Mouse (Mus musculus) NIH3T3 (cell line): ENCODE data around the gene Kif5a.

Source experiments
- DNase-seq: peaks from one replicate; pipeline ENCODE4 v3.0.0-alpha.2; 2012; ENCODE audit warnings: low read depth

Kif5a gene

DNA sequence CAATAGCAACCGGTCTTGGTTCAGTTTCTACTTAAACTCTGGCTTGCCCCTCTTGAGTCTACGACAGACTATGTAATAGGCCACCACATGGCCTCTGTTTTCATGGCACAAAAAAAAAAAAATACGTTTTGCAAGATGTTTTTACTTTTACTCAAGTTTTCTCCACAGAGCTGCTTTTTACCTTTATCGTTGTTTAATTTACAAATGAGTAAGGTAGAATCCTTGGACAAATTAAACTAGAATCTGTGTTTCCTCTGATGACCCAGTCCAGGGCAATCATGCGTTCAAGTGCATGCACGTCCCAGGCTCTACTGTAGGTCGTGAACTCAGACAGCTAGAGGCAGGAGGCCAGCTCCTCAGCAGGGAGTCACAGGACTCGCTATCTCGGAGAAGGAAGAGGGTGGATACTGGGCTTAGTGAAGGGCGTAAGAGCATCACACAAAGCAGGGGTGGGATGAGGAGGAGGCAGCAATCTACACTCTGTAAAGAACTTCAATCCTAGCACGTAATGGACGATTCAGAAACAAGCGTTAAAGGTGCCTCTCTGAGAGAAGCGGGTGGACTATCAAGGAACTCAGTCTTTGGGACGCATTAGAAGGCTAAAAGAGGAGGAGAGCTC is 26.5 kb upstream of the Kif5a start:
- DNase-seq, result peak; percentile 81

DNA sequence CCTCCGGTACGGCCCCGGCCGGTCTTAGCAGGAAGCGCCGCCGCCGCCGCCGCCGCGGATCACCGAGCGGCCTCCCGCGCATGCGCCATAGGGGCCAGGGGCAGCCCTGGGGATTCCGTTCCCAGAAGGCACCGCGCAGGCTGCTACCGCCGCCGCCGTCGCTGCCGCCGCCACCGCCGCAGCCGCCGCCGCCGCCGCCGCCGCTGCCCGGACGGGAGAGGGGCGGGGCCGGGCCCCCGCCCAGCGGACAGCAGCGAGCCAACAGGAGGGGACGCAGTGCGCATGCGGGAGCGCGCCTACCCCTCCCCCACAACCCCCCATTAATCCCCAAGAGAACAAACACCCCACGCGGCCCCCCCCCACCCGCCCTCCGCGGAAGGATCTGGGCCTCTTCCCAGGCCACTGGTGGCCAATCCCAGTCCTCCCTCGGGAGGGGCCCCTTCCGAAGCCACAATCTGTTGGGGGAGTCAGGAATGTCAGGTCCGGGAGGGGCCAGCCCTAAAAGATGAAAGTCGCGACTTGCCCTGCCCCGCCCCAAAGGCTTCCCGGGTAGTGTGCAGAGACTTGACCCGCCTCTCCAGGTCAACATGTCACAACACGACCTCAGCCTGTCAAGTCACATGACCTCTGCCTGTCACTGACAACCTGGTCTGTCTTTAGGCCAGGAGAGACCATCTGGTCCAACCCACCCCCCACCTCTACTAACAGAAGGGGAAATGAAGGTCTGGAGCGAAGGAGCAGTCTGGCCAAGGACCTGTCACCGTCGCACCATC is 25.8 kb upstream of the Kif5a start, which contains the start of gene Mbd6:
TSS of gene Mbd6 (minus strand) at position 219 of the 773 bp plus-strand sequence.
- peak; percentile 93 for DNase-seq

DNA sequence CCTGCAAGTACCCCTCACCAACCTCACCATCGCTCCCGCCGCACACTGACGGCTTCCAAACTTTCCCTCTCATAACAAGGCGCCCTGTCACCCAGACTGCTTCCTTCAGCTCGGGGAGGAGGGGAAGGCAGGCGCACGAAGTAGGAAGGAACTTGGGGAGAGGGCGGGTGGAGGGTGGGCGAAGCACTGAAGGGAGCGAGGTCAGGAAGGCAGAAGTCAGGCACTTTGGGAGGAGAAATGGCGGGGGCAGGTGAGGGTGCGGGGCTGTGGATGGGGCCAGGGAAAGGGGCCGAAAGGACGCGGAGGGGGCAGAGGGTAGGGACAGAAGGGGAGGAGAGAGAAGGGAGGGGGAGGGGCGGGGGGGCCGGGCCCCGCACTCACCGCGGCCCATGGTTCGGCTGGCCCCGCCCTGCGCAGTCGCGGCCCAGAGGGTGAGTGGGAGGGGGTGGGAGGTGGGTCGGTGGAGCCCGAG is 25.2 kb upstream of the Kif5a start:
- peak; percentile 73 for DNase-seq

DNA sequence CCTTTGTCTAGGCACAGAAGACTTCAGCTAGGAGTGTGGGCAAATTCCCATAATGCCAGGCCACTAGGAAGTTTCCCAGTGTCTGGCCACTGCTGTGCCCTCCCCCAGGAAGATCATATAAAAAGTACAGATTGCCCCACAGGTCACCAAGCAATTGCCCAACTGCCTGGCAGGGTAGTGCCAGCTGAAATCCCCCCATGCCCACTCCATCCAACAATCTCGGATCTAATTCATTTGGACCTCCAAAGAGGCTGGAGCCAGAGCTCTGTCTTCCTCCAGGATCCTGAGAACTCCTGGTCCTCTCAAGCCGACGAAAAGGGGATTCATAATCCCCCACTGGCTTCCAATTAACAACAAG is 24.8 kb upstream of the Kif5a start:
- DNase-seq, result no peak

DNA sequence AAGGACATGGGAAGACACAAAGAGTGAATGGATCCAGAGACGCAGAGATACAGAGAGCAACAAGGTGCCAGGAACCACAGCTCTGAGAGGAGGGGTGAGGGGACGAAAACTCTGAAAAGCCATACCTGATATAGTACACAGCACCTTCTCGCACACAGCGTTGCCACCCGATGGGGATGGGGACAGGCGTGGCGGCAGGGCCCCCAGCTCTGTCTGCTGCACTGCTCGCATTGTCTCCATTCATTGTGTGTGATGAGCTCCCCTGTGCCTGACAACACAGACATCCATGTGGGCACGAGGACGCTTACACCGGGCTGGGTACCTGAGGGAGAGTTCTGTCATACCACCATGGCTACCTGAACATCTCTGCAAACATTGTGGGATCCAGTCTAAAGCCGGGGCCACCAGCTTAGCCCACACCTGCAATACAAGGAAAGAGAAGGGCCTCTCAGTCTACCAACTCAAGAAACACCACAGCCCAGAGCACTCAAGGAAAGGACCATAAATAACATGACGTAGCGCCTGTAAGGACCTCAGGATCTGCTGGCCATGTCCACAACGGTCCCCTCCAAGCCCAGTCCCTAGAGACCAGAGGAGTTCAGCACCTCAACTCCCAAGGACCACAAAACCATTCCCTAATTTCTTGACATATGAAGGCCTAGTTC is 24.3 kb upstream of the Kif5a start:
- DNase-seq, result no peak

DNA sequence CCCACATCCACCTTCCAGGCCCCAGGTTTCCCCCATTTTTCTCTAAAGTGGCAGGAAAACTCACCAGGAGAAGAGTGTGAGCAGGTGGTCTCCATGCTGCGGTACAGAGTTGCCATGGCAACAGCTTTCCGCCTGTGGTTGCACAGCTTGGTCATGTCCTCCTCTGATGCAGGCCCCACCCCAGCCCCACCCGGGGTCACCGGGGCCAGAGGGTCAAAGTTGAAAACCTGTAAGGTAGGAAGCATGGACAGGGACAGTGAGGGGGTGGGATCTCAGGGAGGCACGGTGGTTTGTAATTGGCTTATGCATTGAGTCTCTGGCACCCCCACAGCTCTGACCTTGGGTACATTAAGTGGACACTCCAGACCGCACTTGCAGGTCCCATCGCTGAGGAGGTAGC is 23.6 kb upstream of the Kif5a start:
- DNase-seq, result no peak

DNA sequence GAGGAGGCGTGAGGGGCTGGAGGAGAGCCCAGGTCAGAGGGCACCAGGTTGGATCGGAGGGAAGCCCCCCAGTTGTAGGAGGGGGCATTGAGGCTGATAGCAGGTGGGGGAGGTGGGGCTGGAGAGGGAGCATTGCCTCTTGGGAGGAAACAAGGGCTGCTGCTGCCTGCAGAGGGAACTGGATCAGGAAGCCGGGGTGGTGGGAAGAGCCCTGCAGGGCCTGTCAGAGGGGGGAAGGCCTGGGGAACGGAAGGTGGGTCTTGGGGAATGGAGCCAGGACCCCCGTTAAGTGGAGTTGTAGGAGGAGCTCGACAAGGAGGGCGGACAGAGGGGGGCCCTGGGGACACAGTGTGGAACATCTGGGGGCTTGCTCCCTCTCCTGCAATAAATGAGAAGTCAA is 23.0 kb upstream of the Kif5a start:
- no peak for DNase-seq

DNA sequence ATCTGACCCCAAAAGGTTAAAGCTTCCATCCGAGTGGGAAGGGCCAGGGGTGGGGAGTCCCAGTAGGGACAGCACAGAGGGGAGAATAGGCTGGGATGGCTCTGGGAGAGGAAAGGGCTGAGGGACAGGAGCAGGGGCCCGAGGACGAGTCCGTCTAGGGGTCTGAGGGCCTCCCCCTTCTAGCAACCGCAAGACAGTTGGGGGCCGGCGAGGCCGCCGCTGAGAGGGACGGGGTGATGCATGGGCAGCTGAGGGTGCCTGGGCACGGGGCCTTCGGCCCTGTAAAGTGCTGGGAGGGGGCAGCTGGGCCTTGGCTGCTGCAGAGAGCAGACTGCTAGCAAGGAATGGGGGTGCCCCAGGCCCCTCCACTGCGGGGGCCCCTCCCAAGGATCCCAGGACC is 22.5 kb upstream of the Kif5a start:
- DNase-seq, result no peak

DNA sequence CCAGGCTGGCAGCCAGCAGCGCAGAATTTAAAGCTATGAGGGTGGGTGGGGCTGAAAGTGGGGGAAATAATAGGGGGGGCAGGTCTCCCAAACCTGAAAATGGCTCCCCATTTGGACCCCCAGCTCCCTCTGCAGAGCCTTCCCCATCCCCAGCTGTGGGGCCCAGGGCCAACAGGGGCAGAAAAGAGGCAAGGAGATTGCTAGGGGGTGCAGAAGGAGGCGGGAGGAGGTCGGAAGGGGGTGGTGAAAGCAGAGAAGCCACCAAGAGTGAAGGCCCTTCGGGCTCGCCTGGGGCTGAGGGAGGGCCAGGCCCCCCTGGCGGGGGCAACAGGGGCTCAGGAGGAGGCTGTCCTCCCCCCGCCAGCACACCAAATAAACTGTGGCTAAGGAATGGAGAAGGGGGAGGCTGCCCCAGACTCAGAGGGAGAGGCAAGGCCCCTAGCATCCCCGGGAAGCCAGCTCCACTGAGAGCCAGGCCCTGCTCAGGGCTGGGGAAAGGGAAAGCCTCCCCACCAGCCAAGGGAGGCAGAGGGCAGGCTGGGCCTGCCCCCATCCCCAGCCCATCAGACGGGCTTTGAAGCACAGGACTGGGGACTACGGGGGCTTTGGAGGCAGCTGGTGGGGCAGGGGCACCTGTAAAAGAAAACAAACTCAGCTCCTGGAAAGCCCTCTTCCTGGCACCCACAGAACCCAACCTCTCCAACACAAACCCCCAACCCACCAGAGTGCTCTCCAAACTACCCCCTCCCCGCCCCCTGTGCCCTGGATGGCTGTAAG is 21.8 kb upstream of the Kif5a start:
- DNase-seq, result no peak

DNA sequence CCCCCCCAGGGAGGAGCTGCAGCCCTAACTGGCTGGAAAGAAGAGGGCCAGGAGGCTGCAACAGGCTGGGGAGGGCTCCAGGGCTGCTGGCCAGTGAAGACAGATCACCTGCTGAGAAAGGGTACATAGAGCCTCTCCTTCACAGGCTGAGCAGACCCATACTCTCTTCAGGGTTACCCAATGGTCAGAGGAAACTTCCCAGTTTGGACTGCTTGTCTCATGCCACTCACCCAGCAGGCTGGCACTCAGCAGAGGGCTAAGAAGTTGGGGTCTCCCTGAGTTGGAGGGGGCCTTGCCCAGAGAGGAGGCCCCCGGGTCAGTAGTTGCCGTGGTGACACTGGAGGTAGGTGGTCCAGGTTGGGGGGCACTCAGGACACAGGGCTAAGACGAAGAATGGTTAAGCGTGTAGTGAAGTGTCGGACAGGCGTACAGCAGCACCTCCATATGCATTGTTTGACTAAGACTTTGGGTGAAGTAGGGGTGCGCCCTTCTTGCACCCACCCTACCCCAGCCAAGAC is 21.0 kb upstream of the Kif5a start:
- no peak for DNase-seq

DNA sequence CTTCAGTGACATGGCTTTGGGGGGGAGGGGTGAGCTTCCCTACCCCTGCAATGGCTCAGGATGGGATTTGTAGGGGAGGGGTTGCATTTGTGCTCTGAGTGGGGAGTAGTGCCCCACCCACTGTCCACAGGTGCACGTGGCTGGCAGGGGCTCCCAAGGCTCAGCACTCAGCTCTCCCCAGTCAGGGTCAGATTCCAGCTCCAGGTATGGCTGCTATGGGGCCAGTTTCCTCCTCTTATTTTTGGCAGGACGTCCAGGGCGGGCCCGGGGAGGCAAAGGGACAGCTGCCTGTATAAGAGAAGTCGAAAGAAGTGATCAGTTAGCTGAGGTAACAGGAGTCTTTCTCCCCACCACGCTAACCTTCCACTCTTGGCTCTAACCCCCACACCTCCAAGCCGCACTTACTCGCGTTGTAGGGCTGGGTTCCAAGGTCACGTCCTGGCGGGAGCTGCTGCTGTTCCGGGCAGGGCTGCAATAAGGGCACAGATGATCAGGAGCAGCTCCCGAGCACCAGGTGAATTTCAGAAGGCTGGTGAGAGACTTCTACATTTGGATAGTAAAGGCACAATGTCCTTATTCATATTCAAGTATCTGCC is 19.6 kb upstream of the Kif5a start:
- no peak for DNase-seq

DNA sequence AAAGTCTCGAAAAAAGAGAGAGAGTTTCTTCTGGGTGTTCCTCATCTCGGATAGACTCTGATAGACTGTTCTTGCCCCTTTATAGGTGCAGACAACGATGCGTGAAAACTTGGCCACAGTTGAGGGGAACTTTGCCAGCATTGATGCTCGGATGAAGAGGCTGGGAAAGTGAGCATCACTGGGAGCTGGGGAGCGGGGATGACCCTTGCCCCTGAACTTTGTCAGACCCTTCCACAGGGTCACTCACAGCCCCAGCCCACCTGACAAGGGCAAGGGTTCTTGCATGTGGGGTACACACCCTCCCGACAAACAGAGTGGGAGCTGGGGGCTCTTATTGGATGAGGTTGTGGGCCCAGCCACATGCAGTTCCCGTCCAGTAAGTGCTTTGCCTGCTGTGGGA is 18.2 kb upstream of the Kif5a start:
- no peak for DNase-seq

DNA sequence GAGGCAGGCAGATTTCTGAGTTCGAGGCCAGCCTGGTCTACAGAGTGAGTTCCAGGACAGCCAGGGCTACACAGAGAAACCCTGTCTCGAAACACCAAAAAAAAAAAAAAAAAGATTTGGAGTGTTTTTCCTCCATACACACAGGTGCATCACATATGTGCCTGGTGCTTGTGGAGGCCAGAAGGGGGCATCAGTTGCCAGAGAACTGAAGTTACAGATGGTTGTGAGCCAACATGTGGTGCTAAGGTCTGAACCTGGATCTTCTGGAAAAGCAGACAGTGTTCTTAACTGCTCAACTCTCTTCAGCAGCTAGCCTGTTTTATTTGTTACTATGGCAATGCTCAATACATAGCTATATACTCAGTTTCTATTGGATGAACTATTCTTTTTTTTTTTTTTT is 16.6 kb upstream of the Kif5a start:
- DNase-seq, result no peak

DNA sequence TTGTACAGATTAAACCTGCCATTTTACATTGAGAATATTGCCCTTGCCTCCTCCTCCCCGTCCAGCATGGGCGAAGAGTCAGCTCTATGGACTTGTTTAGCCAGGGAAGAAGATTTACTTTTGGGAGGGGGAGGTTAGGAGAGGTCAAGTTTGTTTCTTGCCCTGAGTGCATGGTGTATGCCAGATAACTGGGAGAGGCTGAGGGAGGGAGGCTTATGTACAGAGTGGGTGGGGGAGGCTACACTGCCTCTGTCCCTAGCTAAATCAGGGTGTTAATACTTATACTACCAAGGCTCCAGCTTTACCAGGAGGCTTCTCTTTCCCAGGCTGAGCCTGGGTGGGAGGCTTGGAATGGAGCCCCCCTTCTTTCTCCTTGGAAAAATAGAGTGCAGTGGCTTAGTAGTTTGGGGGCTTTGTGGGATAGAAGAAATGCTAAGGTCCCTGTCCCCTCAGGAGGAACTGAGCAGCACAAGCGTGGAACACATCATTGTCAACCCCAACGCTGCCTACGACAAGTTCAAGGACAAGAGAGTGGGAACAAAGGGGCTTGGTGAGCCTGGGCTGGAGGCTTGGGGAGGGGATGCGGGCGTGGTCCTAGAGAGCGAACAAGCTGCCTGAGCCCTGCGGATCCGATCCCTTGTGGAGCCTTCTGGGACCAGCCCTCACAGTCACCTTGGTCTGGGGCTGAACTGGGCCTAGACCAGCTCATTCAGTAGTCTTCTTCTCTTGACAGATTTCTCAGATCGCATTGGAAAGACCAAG is 11.3 kb upstream of the Kif5a start:
- no peak for DNase-seq

DNA sequence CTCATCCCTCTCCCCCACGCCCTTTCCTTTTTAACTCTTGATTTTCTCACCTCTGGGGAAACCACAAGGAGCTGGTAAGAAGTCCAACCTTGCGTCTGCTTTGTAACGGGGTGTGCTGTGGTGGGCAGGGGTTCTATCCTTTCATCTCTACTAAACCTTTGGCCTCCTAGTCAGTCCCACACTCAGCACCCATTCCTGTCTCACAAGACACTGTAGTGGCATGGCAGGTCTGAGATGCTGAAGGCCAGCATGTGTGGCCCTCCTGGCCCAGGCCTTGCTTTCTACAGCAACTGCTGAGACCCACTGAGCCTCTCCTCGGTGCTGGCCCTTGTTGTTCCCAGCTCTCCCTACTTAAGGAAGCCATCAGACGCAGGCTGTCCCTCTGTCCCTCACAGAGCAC is 9.2 kb upstream of the Kif5a start:
- DNase-seq, result no peak

DNA sequence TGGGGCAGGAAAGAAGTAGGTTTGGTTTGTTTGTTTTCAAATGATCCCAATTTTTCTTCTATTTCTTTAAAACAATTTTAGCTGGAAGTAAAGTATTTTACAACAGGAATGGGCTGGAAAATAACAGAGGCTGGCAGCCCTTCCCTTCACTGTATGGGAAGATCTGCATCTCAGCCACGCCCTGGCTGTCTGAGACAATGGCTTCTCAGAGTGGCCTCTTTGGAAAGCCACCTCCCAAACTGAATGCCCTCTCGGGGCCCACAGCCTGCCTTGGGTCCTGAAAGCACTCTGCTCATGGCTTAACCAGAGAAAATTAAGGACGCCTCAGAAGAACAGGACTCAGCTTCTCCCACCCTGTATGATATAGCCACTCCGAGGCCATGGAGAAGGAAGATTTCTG is 6.7 kb upstream of the Kif5a start:
- DNase-seq, result no peak

DNA sequence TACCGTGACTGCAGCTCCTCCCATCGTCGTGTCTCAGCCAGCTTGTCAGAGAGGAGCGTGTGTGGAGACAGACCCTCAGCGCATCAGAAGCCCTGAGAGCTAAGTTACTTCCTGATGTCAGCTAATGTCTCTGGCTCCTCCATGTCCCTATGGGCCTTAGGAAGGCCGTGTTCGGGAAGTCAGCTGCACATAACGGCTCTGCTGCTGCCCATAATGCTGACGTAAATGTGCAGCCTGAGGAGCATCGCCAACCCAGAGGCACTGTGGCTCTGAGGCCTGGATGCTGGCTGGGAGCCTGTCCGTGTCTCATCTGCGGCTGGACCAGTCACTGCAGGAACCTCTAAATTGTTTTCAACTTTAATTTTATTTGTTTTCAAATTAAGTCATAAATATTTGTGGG is 5.9 kb upstream of the Kif5a start:
- no peak for DNase-seq

DNA sequence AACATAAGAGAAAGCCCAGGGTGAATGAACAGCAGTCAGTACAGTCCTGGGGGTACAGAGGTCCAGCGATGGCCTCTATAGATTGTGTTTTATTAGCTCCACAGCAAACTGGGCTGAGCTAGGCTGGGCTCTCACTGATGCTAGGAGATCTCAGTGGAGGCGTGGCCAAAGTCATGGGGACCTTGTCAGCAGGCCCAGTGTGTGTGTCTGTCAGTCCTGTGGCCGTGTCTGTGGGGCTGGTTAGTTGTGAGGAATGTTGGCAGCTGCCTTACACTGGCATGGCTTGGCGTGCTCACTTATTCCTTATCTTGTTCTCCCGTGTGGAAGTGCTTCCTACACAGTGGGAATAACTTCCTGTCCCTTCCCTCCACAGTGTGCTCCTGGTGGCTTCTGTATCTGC is 5.3 kb upstream of the Kif5a start:
- no peak for DNase-seq

DNA sequence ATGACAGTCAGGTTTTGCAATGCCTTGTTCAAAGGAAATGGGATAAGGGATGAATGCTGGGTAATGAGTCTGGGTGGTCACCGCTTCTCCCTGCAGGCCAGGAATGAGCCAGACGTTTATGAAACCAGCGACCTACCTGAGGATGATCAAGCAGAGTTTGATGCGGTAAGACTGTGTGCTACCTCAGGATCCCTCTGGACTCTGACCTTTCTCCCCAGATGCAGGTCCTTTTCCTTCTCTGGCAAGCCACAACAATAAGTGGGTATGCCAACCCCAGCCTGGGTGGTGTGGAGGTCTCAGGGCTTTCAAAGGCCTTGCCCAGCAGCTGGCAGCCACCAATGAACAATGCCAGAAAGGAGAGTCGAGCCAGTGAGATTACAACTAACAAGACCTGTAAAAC is 4.2 kb upstream of the Kif5a start:
- no peak for DNase-seq

DNA sequence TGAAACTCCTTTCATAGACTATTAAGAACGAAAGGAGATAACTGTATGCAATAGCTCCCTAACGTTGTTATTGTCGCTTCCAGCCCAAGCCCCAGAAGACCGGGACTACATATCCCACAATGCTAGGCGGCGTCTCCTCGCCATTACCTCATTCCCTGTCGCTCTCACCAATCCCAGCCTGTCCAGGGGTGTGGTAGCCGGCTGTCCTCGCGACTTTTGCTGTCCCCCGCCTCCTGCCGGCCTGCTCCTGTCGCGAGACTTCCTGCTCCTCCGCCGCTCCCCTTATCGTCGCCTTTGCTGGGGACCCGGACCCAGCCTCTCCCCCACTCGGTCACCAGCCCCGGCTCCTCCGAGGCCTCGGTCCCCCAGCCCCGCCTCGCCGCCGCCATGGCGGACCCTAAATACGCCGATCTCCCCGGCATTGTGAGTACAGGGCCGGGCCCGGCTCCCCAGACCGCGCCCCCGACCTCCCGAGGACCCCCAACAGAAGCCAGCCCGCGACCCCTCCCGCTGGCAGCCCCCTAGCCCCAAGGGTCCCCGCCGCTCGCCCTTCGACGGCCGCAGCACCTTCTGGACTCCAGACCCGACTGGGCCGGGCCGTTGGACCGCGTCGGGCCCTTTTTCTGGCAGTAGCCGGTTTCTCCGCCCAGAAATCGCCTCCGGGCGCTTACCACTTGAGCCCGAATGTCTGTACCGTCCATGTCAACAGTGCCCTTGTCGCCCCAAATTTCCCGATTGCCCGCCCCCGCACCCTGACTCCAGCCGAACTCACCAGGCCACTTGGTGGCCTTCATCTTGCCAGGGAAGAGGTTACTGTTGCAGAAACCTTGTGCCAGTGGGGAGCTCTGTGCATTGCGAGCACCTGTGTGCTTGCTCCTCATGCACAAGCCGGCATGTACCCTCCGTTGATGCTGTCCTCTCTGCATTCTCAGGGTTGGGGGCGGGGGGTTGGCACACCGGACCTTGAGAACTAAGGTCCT is 3.3 kb upstream of the Kif5a start, which contains the start of gene Dctn2:
TSS of gene Dctn2 (plus strand) at position 257 of the 980 bp plus-strand sequence.
- DNase-seq, result peak; percentile 96
